Mouse (Mus musculus) thymus, adult 2 months (tissue): ENCODE results near the gene Mrnip.

Experiments
- CTCF ChIP-seq: fragments of 200-500 bp; IDR thresholded peaks from 2 replicates; pipeline ENCODE4 v1.5.1; 2012; ENCODE audit warnings: mild to moderate bottlenecking, control low read depth, low read length, moderate library complexity, borderline replicate concordance; ENCODE audit not compliant: control insufficient read depth, poor library complexity, insufficient read depth; ENCODE audit errors: extremely low read depth
- POLR2A ChIP-seq: fragments of 200-500 bp; IDR thresholded peaks from 2 replicates; pipeline ENCODE4 v1.6.1; 2012; ENCODE audit warnings: mild to moderate bottlenecking, low read length, control low read depth, moderate library complexity; ENCODE audit not compliant: control insufficient read depth, poor library complexity, insufficient read depth; ENCODE audit errors: extremely low read depth

DNA sequence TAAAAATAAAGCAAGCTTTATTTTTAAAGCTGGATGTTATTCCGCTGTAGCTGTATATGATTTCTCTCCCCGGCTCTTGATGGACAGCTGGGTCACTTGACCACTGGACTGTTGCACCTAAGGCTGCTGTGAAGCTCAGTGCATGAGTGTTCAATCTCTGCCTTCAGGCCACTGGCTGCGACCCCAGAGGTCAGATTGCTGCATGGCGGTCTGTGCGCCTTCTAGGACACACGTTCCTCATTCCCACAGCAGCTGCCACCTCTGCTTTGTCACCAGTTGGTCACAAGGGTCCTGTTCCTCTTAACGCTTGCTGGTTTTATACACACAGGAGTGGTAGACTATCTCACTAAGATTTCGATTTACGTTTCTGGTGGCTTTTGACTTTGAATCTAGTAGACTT lies 20.1 kb upstream of the Mrnip start:
- TF ChIP-seq POLR2A (no peak), CTCF (no peak)
